Mouse (Mus musculus) hindbrain, postnatal 0 days (tissue): Measurements from ENCODE around the gene Podnl1. TPM values are rescaled to one million over a fixed set of nuclear protein-coding genes. Genes with fewer than 3 reads are reported as not detected.
A peak's percentile ranks its signal among the peaks of the same experiment; 100 is the strongest.

Experiments used
- ATAC-seq: fragments of 200-750 bp; cut with Nextera tagmentation; 2 replicates; pipeline ENCODE4 v1.8.0; 2017; ENCODE audit warnings: mild to moderate bottlenecking, moderate TSS enrichment, moderate library complexity
- DNase-seq: peaks from one replicate; pipeline ENCODE4 v3.0.0-alpha.2; 2015; ENCODE audit warnings: low spot score
- H3K27ac ChIP-seq: fragments of 300-500 bp; sonication (generic); 2 replicates; pipeline ENCODE4 v1.5.1; 2014; ENCODE audit warnings: mild to moderate bottlenecking
- H3K27me3 ChIP-seq: fragments of 300-500 bp; sonication (generic); 2 replicates; pipeline ENCODE4 v1.6.1; 2014; ENCODE audit warnings: low read length, mixed read lengths; ENCODE audit not compliant: insufficient read depth
- H3K36me3 ChIP-seq: fragments of 300-500 bp; sonication (generic); 2 replicates; pipeline ENCODE4 v1.6.1; 2014; ENCODE audit warnings: low read length, mixed read lengths; ENCODE audit not compliant: insufficient read depth
- H3K4me1 ChIP-seq: fragments of 300-500 bp; sonication (generic); 2 replicates; pipeline ENCODE4 v1.6.1; 2014; ENCODE audit warnings: antibody characterized with exemption, low read length, mixed read lengths; ENCODE audit not compliant: insufficient read depth
- H3K4me2 ChIP-seq: fragments of 300-500 bp; sonication (generic); 2 replicates; pipeline ENCODE4 v1.6.1; 2014; ENCODE audit warnings: low read depth, mild to moderate bottlenecking, low read length, moderate library complexity, mixed read lengths
- H3K4me3 ChIP-seq: fragments of 300-500 bp; sonication (generic); 2 replicates; pipeline ENCODE4 v1.5.1; 2014; ENCODE audit warnings: low read length
- H3K9ac ChIP-seq: fragments of 300-500 bp; sonication (generic); replicated peaks from 2 replicates; pipeline ENCODE4 v1.6.1; 2014; ENCODE audit warnings: mild to moderate bottlenecking, low read length, moderate library complexity, mixed read lengths
- H3K9me3 ChIP-seq: fragments of 300-500 bp; sonication (generic); 2 replicates; pipeline ENCODE4 v1.6.1; 2016; ENCODE audit warnings: low read length, mixed read lengths
- CTCF ChIP-seq: IDR thresholded peaks from 2 replicates; pipeline ENCODE4 v1.5.1; 2016; ENCODE audit warnings: antibody characterized with exemption, control low read depth, low read depth
- WGBS: fragments of 180-500 bp; shearing (Covaris S2); extraction: QIAGEN DNeasy Blood & Tissue Kit; methylation state at CpG from one replicate; pipeline ENCODE4 v1.1.7; 2014; 5-methylcytosine and 5-hydroxymethylcytosine counted together
- polyA plus RNA-seq: library from polyadenylated mRNA; unstranded; fragments of >200 nt; fragmentation: Nextera tagmentation; extraction: Ambion mirVana; gene quantifications from 2 replicates; pipeline ENCODE4 v1.2.1, GENCODE M21; 2015
- total RNA-seq: library from RNA; depleted of rRNA; stranded (reverse); fragments of >200 nt; gene quantifications from 2 replicates; pipeline ENCODE4 v1.2.3, GENCODE M21; 2014

The Podnl1 gene
- total and polyA plus RNA-seq, 2 experiments from 2014 or later, result 0.41 TPM; not detected in 1

- Histone ChIP-seq H3K36me3 (no peaks in the 10 kb centered on the region), H3K27ac (no peak overlapping the region), H3K9me3 (no peaks in the 10 kb centered on the region), H3K9ac (no peak overlapping the region), H3K27me3 (no peaks in the 10 kb centered on the region), H3K4me1 (0 out of 2 replicates have a peak, but pooled peaks cover 6% of the 10 kb centered on the region), H3K4me3 (no peak overlapping the region), H3K4me2 (no peak overlapping the region)
- TF ChIP-seq CTCF, result no peak
- no peak for DNase-seq
- 71% methylated on average over 2 of the region's 2 CpGs for WGBS
- no peak for ATAC-seq
Measured at GRCm38 (mm10) chr8:84126742-84127141, 953 bp downstream of the Podnl1 start.

- no peak overlapping the region for H3K4me3 ChIP-seq
- WGBS, result 72% methylated on average over 17 of the region's 17 CpGs
- no peak for TF ChIP-seq CTCF
Measured at GRCm38 (mm10) chr8:84127202-84127901, 1.6 kb downstream of the Podnl1 start.

GRCm38 (mm10) chr8:84128277-84128676 lies 2.5 kb downstream of the Podnl1 start:
- Histone ChIP-seq H3K9ac (no peak overlapping the region), H3K9me3 (no peaks in the 10 kb centered on the region), H3K36me3 (peaks cover 6% of the 10 kb centered on the region; the same call in 1 of the 2 replicates), H3K27me3 (no peaks in the 10 kb centered on the region), H3K4me3 (no peak overlapping the region), H3K4me2 (no peak overlapping the region), H3K4me1 (0 out of 2 replicates have a peak, but pooled peaks cover 6% of the 10 kb centered on the region), H3K27ac (no peak overlapping the region)
- WGBS, result 62% methylated on average over 8 of the region's 8 CpGs
- ATAC-seq (no peak), DNase-seq (peak; percentile 20)
- peak; percentile 32; the same call in 1 of the 2 replicates for TF ChIP-seq CTCF

More at GRCm38 (mm10) chr8:84127202-84127901, 1.6 kb downstream of the Podnl1 start:
- Histone ChIP-seq H3K4me2 (no peak overlapping the region), H3K36me3 (no peaks in the 10 kb centered on the region), H3K27me3 (no peaks in the 10 kb centered on the region), H3K9me3 (no peaks in the 10 kb centered on the region), H3K27ac (no peak overlapping the region), H3K9ac (no peak overlapping the region), H3K4me1 (0 out of 2 replicates have a peak, but pooled peaks cover 6% of the 10 kb centered on the region)
- no peak for ATAC-seq
- no peak for DNase-seq

- peak overlapping the region; percentile 33; the same call in 1 of the 2 replicates for H3K9ac ChIP-seq
- no peak for TF ChIP-seq CTCF
- no peak overlapping the region for H3K4me3 ChIP-seq
- H3K27ac ChIP-seq, result 0 out of 2 replicates have a peak overlapping the region, but pooled peaks have one; percentile 36
- ATAC-seq (peak; percentile 50), DNase-seq (peak; percentile 46)
- 48% methylated on average over 30 of the region's 30 CpGs for WGBS
- H3K4me1 ChIP-seq, result 0 out of 2 replicates have a peak, but pooled peaks cover 6% of the 10 kb centered on the region
- H3K27me3 ChIP-seq, result no peaks in the 10 kb centered on the region
- peaks cover 26% of the 10 kb centered on the region; the same call in 1 of the 2 replicates for H3K36me3 ChIP-seq
- H3K4me2 ChIP-seq, result no peak overlapping the region
- H3K9me3 ChIP-seq, result no peaks in the 10 kb centered on the region
Measured at GRCm38 (mm10) chr8:84130806-84131205, 5.0 kb downstream of the Podnl1 start.

- Histone ChIP-seq H3K4me2 (no peak overlapping the region), H3K4me1 (0 out of 2 replicates have a peak, but pooled peaks cover 6% of the 10 kb centered on the region), H3K27me3 (no peaks in the 10 kb centered on the region), H3K9me3 (no peaks in the 10 kb centered on the region), H3K27ac (no peak overlapping the region), H3K4me3 (no peak overlapping the region), H3K9ac (no peak overlapping the region), H3K36me3 (peaks cover 36% of the 10 kb centered on the region)
- DNase-seq (no peak), ATAC-seq (no peak)
- 87% methylated on average over 8 of the region's 8 CpGs for WGBS
- TF ChIP-seq CTCF, result no peak
Measured at GRCm38 (mm10) chr8:84132225-84132624, 6.4 kb downstream of the Podnl1 start.

GRCm38 (mm10) chr8:84137848-84138247 lies 12.1 kb downstream of the Podnl1 start:
- no peak overlapping the region for H3K4me2 ChIP-seq
- no peaks in the 10 kb centered on the region for H3K27me3 ChIP-seq
- H3K9ac ChIP-seq, result no peak overlapping the region
- WGBS, result 92% methylated on average over 3 of the region's 3 CpGs
- no peak for TF ChIP-seq CTCF
- H3K27ac ChIP-seq, result no peak overlapping the region
- no peaks in the 10 kb centered on the region for H3K9me3 ChIP-seq
- DNase-seq (no peak), ATAC-seq (no peak)
- peaks cover 86% of the 10 kb centered on the region for H3K36me3 ChIP-seq
- H3K4me1 ChIP-seq, result no peaks in the 10 kb centered on the region
- no peak overlapping the region for H3K4me3 ChIP-seq

GRCm38 (mm10) chr8:84140838-84141237 lies 15.0 kb downstream of the Podnl1 start:
- no peaks in the 10 kb centered on the region for H3K27me3 ChIP-seq
- no peak overlapping the region for H3K4me3 ChIP-seq
- TF ChIP-seq CTCF, result no peak
- H3K4me1 ChIP-seq, result no peaks in the 10 kb centered on the region
- no peak for ATAC-seq
- peaks cover 75% of the 10 kb centered on the region for H3K36me3 ChIP-seq
- WGBS, result 90% methylated on average over 4 of the region's 4 CpGs
- H3K9me3 ChIP-seq, result no peaks in the 10 kb centered on the region
- DNase-seq, result no peak
- no peak overlapping the region for H3K9ac ChIP-seq
- no peak overlapping the region for H3K4me2 ChIP-seq
- no peak overlapping the region for H3K27ac ChIP-seq
